Mouse (Mus musculus) kidney, embryonic 14.5 days (tissue): ENCODE results near the gene Tbx3. TPM values are rescaled to one million over a fixed set of nuclear protein-coding genes. Genes with fewer than 3 reads are reported as not detected.

Experiments used
- ATAC-seq: fragments of 200-750 bp; cut with Nextera tagmentation; 2 replicates; pipeline ENCODE4 v1.8.0; 2017; ENCODE audit warnings: moderate number of reproducible peaks, mild to moderate bottlenecking, moderate TSS enrichment, moderate library complexity; ENCODE audit not compliant: low FRiP score, low TSS enrichment
- H3K27ac ChIP-seq: fragments of 300-500 bp; sonication (generic); 2 replicates; pipeline ENCODE4 v1.5.1; 2014; ENCODE audit warnings: low read depth, mild to moderate bottlenecking, low read length, moderate library complexity, mixed read lengths
- H3K27me3 ChIP-seq: fragments of 300-500 bp; sonication (generic); 2 replicates; pipeline ENCODE4 v1.6.1; 2014; ENCODE audit warnings: mild to moderate bottlenecking, low read length; ENCODE audit not compliant: control insufficient read depth, insufficient read depth
- H3K36me3 ChIP-seq: fragments of 300-500 bp; sonication (generic); 2 replicates; pipeline ENCODE4 v1.6.1; 2014; ENCODE audit warnings: low read length, mixed read lengths; ENCODE audit not compliant: control insufficient read depth, insufficient read depth
- H3K4me1 ChIP-seq: fragments of 300-500 bp; sonication (generic); 2 replicates; pipeline ENCODE4 v1.6.1; 2014; ENCODE audit warnings: low read length, mixed read lengths; ENCODE audit not compliant: control insufficient read depth, insufficient read depth
- H3K4me2 ChIP-seq: fragments of 300-500 bp; sonication (generic); replicated peaks from 2 replicates; pipeline ENCODE4 v1.6.1; 2014; ENCODE audit warnings: low read depth, mild to moderate bottlenecking, low read length
- H3K4me3 ChIP-seq: fragments of 300-500 bp; sonication (generic); 2 replicates; pipeline ENCODE4 v1.5.1; 2014; ENCODE audit warnings: mild to moderate bottlenecking, low read length
- H3K9ac ChIP-seq: fragments of 300-500 bp; sonication (generic); 2 replicates; pipeline ENCODE4 v1.6.1; 2014; ENCODE audit warnings: low read depth, mild to moderate bottlenecking, low read length, moderate library complexity
- H3K9me3 ChIP-seq: fragments of 300-500 bp; sonication (generic); 2 replicates; pipeline ENCODE4 v1.6.1; 2016; ENCODE audit warnings: low read length; ENCODE audit not compliant: control insufficient read depth
- WGBS: fragments of 180-500 bp; shearing (Covaris S2); extraction: QIAGEN DNeasy Blood & Tissue Kit; methylation state at CpG from one replicate; pipeline ENCODE4 v1.1.7; 2014; 5-methylcytosine and 5-hydroxymethylcytosine counted together
- polyA plus RNA-seq: library from polyadenylated mRNA; unstranded; fragments of >200 nt; fragmentation: Nextera tagmentation; extraction: Ambion mirVana; gene quantifications from 2 replicates; pipeline ENCODE4 v1.2.1, GENCODE M21; 2014

Gene Tbx3
- polyA plus RNA-seq, 1 experiment from 2014 or later: 53.3 TPM

GRCm38 (mm10) chr5:119672984-119673600 lies 2.6 kb downstream of the Tbx3 start:
- 4% methylated on average over 17 of the region's 17 CpGs for WGBS

GRCm38 (mm10) chr5:119673716-119674605 lies 3.5 kb downstream of the Tbx3 start:
- Histone ChIP-seq H3K9ac (peak overlapping the region; percentile 92), H3K27ac (peak overlapping the region; percentile 97; the same call in 1 of the 2 replicates), H3K4me1 (0 out of 2 replicates have a peak, but pooled peaks cover 4% of the 10 kb centered on the region), H3K9me3 (no peaks in the 10 kb centered on the region), H3K4me3 (peak overlapping the region; percentile 63), H3K36me3 (peaks cover 18% of the 10 kb centered on the region; the same call in 1 of the 2 replicates), H3K27me3 (peaks cover 62% of the 10 kb centered on the region), H3K4me2 (peak overlapping the region; percentile 64)
- no peak for ATAC-seq
- 13% methylated on average over 22 of the region's 22 CpGs for WGBS

More at GRCm38 (mm10) chr5:119672984-119673600, 2.6 kb downstream of the Tbx3 start:
- Histone ChIP-seq H3K36me3 (peaks cover 12% of the 10 kb centered on the region; the same call in 1 of the 2 replicates), H3K27ac (peak overlapping the region; percentile 97), H3K4me2 (peak overlapping the region; percentile 64), H3K9me3 (no peaks in the 10 kb centered on the region), H3K9ac (peak overlapping the region; percentile 92), H3K4me1 (peaks cover 13% of the 10 kb centered on the region), H3K4me3 (peak overlapping the region; percentile 63), H3K27me3 (peaks cover 62% of the 10 kb centered on the region)
- ATAC-seq: no peak

GRCm38 (mm10) chr5:119674606-119675330 lies 4.3 kb downstream of the Tbx3 start:
- Histone ChIP-seq H3K4me1 (no peaks in the 10 kb centered on the region), H3K27me3 (peaks cover 60% of the 10 kb centered on the region), H3K9ac (peak overlapping the region; percentile 92), H3K4me2 (peak overlapping the region; percentile 64), H3K4me3 (peak overlapping the region; percentile 63), H3K36me3 (peaks cover 18% of the 10 kb centered on the region; the same call in 1 of the 2 replicates), H3K9me3 (no peaks in the 10 kb centered on the region), H3K27ac (peak overlapping the region; percentile 67; the same call in 1 of the 2 replicates)
- no peak for ATAC-seq
- WGBS: 20% methylated on average over 12 of the region's 12 CpGs

- ATAC-seq: no peak
- WGBS: 24% methylated on average over 2 of the region's 2 CpGs
- peaks cover 73% of the 10 kb centered on the region for H3K27me3 ChIP-seq
- no peaks in the 10 kb centered on the region for H3K4me1 ChIP-seq
- H3K36me3 ChIP-seq: peaks cover 26% of the 10 kb centered on the region; the same call in 1 of the 2 replicates
- peak overlapping the region; percentile 73; the same call in 1 of the 2 replicates for H3K27ac ChIP-seq
- no peaks in the 10 kb centered on the region for H3K9me3 ChIP-seq
- peak overlapping the region; percentile 64 for H3K4me2 ChIP-seq
- H3K4me3 ChIP-seq: peak overlapping the region; percentile 63
- H3K9ac ChIP-seq: peak overlapping the region; percentile 92; the same call in 1 of the 2 replicates
Observed at GRCm38 (mm10) chr5:119676245-119676644, 5.8 kb downstream of the Tbx3 start.

GRCm38 (mm10) chr5:119678516-119678915 lies 8.0 kb downstream of the Tbx3 start:
- Histone ChIP-seq H3K4me2 (peak overlapping the region; percentile 64), H3K4me3 (peak overlapping the region; percentile 15; the same call in 1 of the 2 replicates), H3K9ac (peak overlapping the region; percentile 55; the same call in 1 of the 2 replicates), H3K9me3 (no peaks in the 10 kb centered on the region), H3K4me1 (no peaks in the 10 kb centered on the region; the same call in 1 of the 2 replicates), H3K36me3 (peaks cover 35% of the 10 kb centered on the region; the same call in 1 of the 2 replicates), H3K27me3 (peaks cover 91% of the 10 kb centered on the region), H3K27ac (peak overlapping the region; percentile 27; the same call in 1 of the 2 replicates)
- ATAC-seq: no peak
- WGBS: 43% methylated on average over 5 of the region's 5 CpGs

GRCm38 (mm10) chr5:119679084-119679483 lies 8.6 kb downstream of the Tbx3 start:
- ATAC-seq: no peak
- H3K27me3 ChIP-seq: peaks cover 91% of the 10 kb centered on the region
- H3K27ac ChIP-seq: no peak overlapping the region
- H3K4me1 ChIP-seq: no peaks in the 10 kb centered on the region; the same call in 1 of the 2 replicates
- peak overlapping the region; percentile 15; the same call in 1 of the 2 replicates for H3K4me3 ChIP-seq
- H3K4me2 ChIP-seq: peak overlapping the region; percentile 64
- H3K36me3 ChIP-seq: peaks cover 35% of the 10 kb centered on the region; the same call in 1 of the 2 replicates
- no peaks in the 10 kb centered on the region for H3K9me3 ChIP-seq
- H3K9ac ChIP-seq: peak overlapping the region; percentile 55; the same call in 1 of the 2 replicates

- H3K9ac ChIP-seq: peak overlapping the region; percentile 62
- no peaks in the 10 kb centered on the region; the same call in 1 of the 2 replicates for H3K4me1 ChIP-seq
- peak overlapping the region; percentile 30 for H3K4me3 ChIP-seq
- no peaks in the 10 kb centered on the region for H3K9me3 ChIP-seq
- H3K27me3 ChIP-seq: peaks cover 88% of the 10 kb centered on the region
- ATAC-seq: no peak
- peak overlapping the region; percentile 48 for H3K4me2 ChIP-seq
- H3K36me3 ChIP-seq: peaks cover 35% of the 10 kb centered on the region; the same call in 1 of the 2 replicates
- H3K27ac ChIP-seq: peak overlapping the region; percentile 74; the same call in 1 of the 2 replicates
- WGBS: 30% methylated on average over 10 of the region's 10 CpGs
Observed at GRCm38 (mm10) chr5:119679614-119680328, 9.3 kb downstream of the Tbx3 start.
